Mouse (Mus musculus): Measurements from ENCODE around the gene Igfbpl1.
A peak's percentile ranks its signal among the peaks of the same experiment; 100 is the strongest.

Gene Igfbpl1

GRCm38 (mm10) chr4:45826275-45827040, at the start of gene Igfbpl1:
Gene Igfbpl1, minus strand, starts transcription at chr4:45826923.
- DNase-seq (ENCODE audit: low spot score in 2 of 2) = no peak

GRCm38 (mm10) chr4:45872147-45872546, 45.4 kb upstream of the Igfbpl1 start:
- no peak for DNase-seq (ENCODE audit: low spot score in 2 of 2)

GRCm38 (mm10) chr4:45869021-45869815, 42.5 kb upstream of the Igfbpl1 start:
- DNase-seq (ENCODE audit: low spot score in 2 of 2) = no peak

- no peak for DNase-seq (ENCODE audit: low spot score in 2 of 2)
These were observed 40.7 kb upstream of the Igfbpl1 start for GRCm38 (mm10) chr4:45867416-45867815.

GRCm38 (mm10) chr4:45861160-45861559, 34.4 kb upstream of the Igfbpl1 start:
- no peak for DNase-seq (ENCODE audit: low spot score in 2 of 2)

- peak; percentile 41 to 72 for DNase-seq (ENCODE audit: low spot score in 2 of 2)
These were observed 29.2 kb upstream of the Igfbpl1 start for GRCm38 (mm10) chr4:45855803-45856424.

- no peak for DNase-seq (ENCODE audit: low spot score in 2 of 2)
These were observed 26.9 kb upstream of the Igfbpl1 start for GRCm38 (mm10) chr4:45853496-45854246.

GRCm38 (mm10) chr4:45851640-45852051, 24.9 kb upstream of the Igfbpl1 start:
- peak in 1 of 2 experiments; percentile 3 for DNase-seq (ENCODE audit: low spot score in 2 of 2)

GRCm38 (mm10) chr4:45849419-45849818, 22.7 kb upstream of the Igfbpl1 start:
- DNase-seq (ENCODE audit: low spot score in 2 of 2) = no peak

GRCm38 (mm10) chr4:45848825-45849156, 22.1 kb upstream of the Igfbpl1 start:
- DNase-seq (ENCODE audit: low spot score in 2 of 2) = no peak

- DNase-seq (ENCODE audit: low spot score in 2 of 2) = no peak
These were observed 21.5 kb upstream of the Igfbpl1 start, which contains the start of gene Stra6l for GRCm38 (mm10) chr4:45848109-45848824. Gene Stra6l, plus strand, starts transcription at chr4:45848664.

- DNase-seq (ENCODE audit: low spot score in 2 of 2) = no peak
These were observed 19.5 kb upstream of the Igfbpl1 start for GRCm38 (mm10) chr4:45846263-45846662.

GRCm38 (mm10) chr4:45844355-45844754, 17.6 kb upstream of the Igfbpl1 start:
- DNase-seq (ENCODE audit: low spot score in 2 of 2) = no peak

- no peak for DNase-seq (ENCODE audit: low spot score in 2 of 2)
These were observed 6.7 kb upstream of the Igfbpl1 start for GRCm38 (mm10) chr4:45833461-45833860.

GRCm38 (mm10) chr4:45831996-45832395, 5.3 kb upstream of the Igfbpl1 start:
- DNase-seq (ENCODE audit: low spot score in 2 of 2) = no peak

GRCm38 (mm10) chr4:45829907-45830759, 3.4 kb upstream of the Igfbpl1 start:
- no peak for DNase-seq (ENCODE audit: low spot score in 2 of 2)

- DNase-seq (ENCODE audit: low spot score in 2 of 2) = no peak
These were observed 1.8 kb downstream of the Igfbpl1 start for GRCm38 (mm10) chr4:45824761-45825556.

GRCm38 (mm10) chr4:45824049-45824760, 2.5 kb downstream of the Igfbpl1 start:
- DNase-seq (ENCODE audit: low spot score in 2 of 2) = no peak
